9 mouse cellular contexts compared by ENCODE assay signal in the genomic region with DNA sequence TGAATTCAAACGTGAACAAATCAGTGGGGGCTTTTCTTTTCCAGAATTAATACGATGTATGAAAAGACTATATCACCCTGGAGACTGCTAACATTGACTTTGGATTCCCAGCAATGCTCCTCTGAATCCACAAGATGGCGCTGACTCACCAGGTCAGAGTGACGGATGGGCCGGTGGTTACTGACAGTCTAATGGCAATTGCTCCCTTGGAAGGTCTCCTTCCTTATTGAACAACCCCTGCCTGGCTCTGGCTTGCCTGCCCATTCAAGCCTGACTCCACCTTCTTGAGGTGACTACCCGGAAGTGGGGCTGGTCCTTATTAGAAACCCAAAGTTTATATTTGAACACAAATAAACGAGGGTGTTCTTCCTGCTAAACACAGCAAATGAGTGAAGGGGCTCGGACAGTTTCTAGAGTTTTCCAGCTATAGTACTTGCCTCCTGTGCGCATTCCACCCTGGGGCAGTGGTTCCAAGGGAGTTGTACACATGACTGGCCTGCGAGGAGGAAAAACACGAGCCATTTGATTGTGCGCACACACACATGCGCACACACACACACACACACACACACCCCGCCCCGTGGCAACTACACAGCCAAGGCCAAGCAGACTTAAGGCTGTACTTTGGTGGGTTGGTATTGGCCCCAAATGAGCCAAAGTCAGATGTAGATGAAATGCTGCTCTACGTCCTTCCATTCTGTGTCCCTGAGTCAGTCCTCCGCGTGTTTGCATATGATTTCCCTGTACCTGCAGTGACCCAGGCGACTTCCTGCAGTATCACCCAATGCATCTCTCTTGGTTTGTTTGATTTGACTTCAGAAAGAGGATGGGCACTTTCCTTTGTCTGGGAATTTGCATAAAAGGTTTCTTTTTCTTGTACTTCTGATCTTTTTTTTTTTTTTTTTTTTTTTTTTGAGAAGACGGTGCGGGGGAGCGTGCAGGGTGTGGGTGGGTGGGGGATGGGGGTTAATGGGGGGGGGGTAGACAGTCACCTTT. TPM values are rescaled to one million over a fixed set of nuclear protein-coding genes. Genes with fewer than 3 reads are reported as not detected.
DNase-seq lines count a peak whose midpoint lies in the region; ATAC-seq and TF ChIP-seq lines count a peak whose summit lies in the region.
"Had no signal": no experiment of that assay in that cellular context is flagged by ENCODE, and none has a peak within 500 bp of the region (broad histone marks: within the 10 kb centered on the region; RNA-seq: fewer than 3 reads in every experiment).

No protein-coding gene starts in this region.

- no peak overlapping the region for H3K27ac ChIP-seq in hindbrain, embryonic 13.5 days
- H3K27ac ChIP-seq in midbrain, embryonic 11.5 days (ENCODE audit: low read depth, low read length) = no peak overlapping the region
- H3K27ac ChIP-seq: limb, embryonic 15.5 days had no signal

- TF ChIP-seq CTCF in G1E (IDR thresholded peaks at IDR 0.05; ENCODE audit: low read depth, low read length) = peak; percentile 92

- no peak overlapping the region for H3K4me2 ChIP-seq in hindbrain, embryonic 13.5 days
- H3K4me2 ChIP-seq in midbrain, embryonic 11.5 days = no peak overlapping the region
- H3K4me2 ChIP-seq: limb, embryonic 15.5 days had no signal

- peak; percentile 24 for DNase-seq in gastrocnemius, postnatal 10 days
- DNase-seq in gastrocnemius, adult 8-10 months (ENCODE audit: low spot score in 2 of 2) = no peak
- peak; percentile 81 for DNase-seq in G1E (ENCODE audit: low spot score)
- peak; percentile 36 to 58 for DNase-seq in cerebellum, postnatal 4 days (ENCODE audit: low spot score in 2 of 2)
- DNase-seq in left cerebral cortex, postnatal 14 days (ENCODE audit: low spot score in 2 of 2) = peak; percentile 56 to 57
- DNase-seq in midbrain, embryonic 11.5 days (ENCODE audit: low spot score, missing footprints) = peak; percentile 89
- peak; percentile 78 for DNase-seq in splenic B cell, adult 2 months (ENCODE audit: low read depth, low spot score)

- ATAC-seq in G1E (ENCODE audit: extremely low read depth, insufficient number of reproducible peaks, low FRiP score, poor library complexity, severe bottlenecking) = peak; percentile 60; the same call in 1 of the 2 replicates
- peak; percentile 57 for ATAC-seq in hindbrain, embryonic 13.5 days (ENCODE audit: low FRiP score)
- peak; percentile 50; the same call in 1 of the 2 replicates for ATAC-seq in midbrain, embryonic 11.5 days (ENCODE audit: low FRiP score)

- peaks cover 15% of the 10 kb centered on the region for H3K36me3 ChIP-seq in G1E (replicated peaks)
- H3K36me3 ChIP-seq in hindbrain, embryonic 13.5 days = peaks cover 9% of the 10 kb centered on the region
- peaks cover 1% of the 10 kb centered on the region; the same call in 1 of the 2 replicates for H3K36me3 ChIP-seq in midbrain, embryonic 11.5 days (ENCODE audit: control insufficient read depth, insufficient read depth, low read length)
- no peaks in the 10 kb centered on the region for H3K36me3 ChIP-seq in splenic B cell, adult 2 months (ENCODE audit: control insufficient read depth, insufficient read depth, low read length, poor library complexity, severe bottlenecking)

- peaks cover 7% of the 10 kb centered on the region for H3K4me1 ChIP-seq in G1E (ENCODE audit: insufficient read depth, low read depth, low read length)
- 0 out of 2 replicates have a peak, but pooled peaks cover 2% of the 10 kb centered on the region for H3K4me1 ChIP-seq in hindbrain, embryonic 13.5 days (replicated peaks)
- no peaks in the 10 kb centered on the region for H3K4me1 ChIP-seq in midbrain, embryonic 11.5 days (ENCODE audit: control insufficient read depth, insufficient read depth, low read length)
- H3K4me1 ChIP-seq: limb, embryonic 15.5 days had no signal

- H3K9ac ChIP-seq in hindbrain, embryonic 13.5 days = no peak overlapping the region
- no peak overlapping the region for H3K9ac ChIP-seq in midbrain, embryonic 11.5 days (ENCODE audit: low read length)
- H3K9ac ChIP-seq: limb, embryonic 15.5 days had no signal

- H3K4me3 ChIP-seq in G1E (ENCODE audit: low read depth, low read length) = no peak overlapping the region
- no peak overlapping the region for H3K4me3 ChIP-seq in hindbrain, embryonic 13.5 days
- H3K4me3 ChIP-seq in midbrain, embryonic 11.5 days (ENCODE audit: low read depth, low read length) = no peak overlapping the region
- H3K4me3 ChIP-seq: limb, embryonic 15.5 days had no signal

- no peaks in the 10 kb centered on the region for H3K27me3 ChIP-seq in G1E (ENCODE audit: insufficient read depth, low read length)
- no peaks in the 10 kb centered on the region for H3K27me3 ChIP-seq in hindbrain, embryonic 13.5 days
- H3K27me3 ChIP-seq in midbrain, embryonic 11.5 days (ENCODE audit: control insufficient read depth, insufficient read depth, low read length) = no peaks in the 10 kb centered on the region
- no peaks in the 10 kb centered on the region for H3K27me3 ChIP-seq in splenic B cell, adult 2 months (ENCODE audit: control insufficient read depth, insufficient read depth, low read length, poor library complexity, severe bottlenecking)
- H3K27me3 ChIP-seq: limb, embryonic 15.5 days had no signal

- WGBS in hindbrain, embryonic 13.5 days = 63% methylated on average over 22 of the region's 22 CpGs
- WGBS in midbrain, embryonic 11.5 days = 67% methylated on average over 22 of the region's 22 CpGs

- H3K9me3 ChIP-seq in G1E (replicated peaks) = 0 out of 2 replicates have a peak, but pooled peaks cover 4% of the 10 kb centered on the region
- H3K9me3 ChIP-seq in hindbrain, embryonic 13.5 days = no peaks in the 10 kb centered on the region
- H3K9me3 ChIP-seq in midbrain, embryonic 11.5 days (ENCODE audit: control insufficient read depth, low read length) = no peaks in the 10 kb centered on the region; the same call in 1 of the 2 replicates
- H3K9me3 ChIP-seq: limb, embryonic 15.5 days had no signal

- intact Hi-C loops in left cerebral cortex, postnatal 14 days (cut with DNase I) = no loop called here

RNA-seq across cellular contexts. Expression of gene Ppp1r15b, which starts 15.4 kb away (rescaled TPM):
- total RNA-seq in gastrocnemius, postnatal 10 days (2021) = 10 to 100 TPM; 28.6 to 36.3 TPM
- 10 to 100 TPM; 14.8 to 18.2 (median 16.3) TPM for total RNA-seq in gastrocnemius, adult 8-10 months (2022)
- 100 and 105 TPM in 2 replicates for total RNA-seq in G1E (2014; fragmentation: Nextera tagmentation)
- total RNA-seq in G1E (2017) = 105 and 131 TPM in 2 replicates
- 35.3 and 38.6 TPM in 2 replicates for polyA plus RNA-seq in G1E (2012)
- 29.2 TPM in 2 replicates for polyA plus RNA-seq in hindbrain, embryonic 13.5 days (2015; fragmentation: Nextera tagmentation; extraction: Ambion mirVana)
- 10 to 100 TPM; 45.5 to 46.8 TPM for total RNA-seq in left cerebral cortex, postnatal 14 days (2021)
- 49.5 and 53.0 TPM in 2 replicates for polyA plus RNA-seq in midbrain, embryonic 11.5 days (2014; fragmentation: Nextera tagmentation; extraction: Ambion mirVana)

RNA-seq across cellular contexts. Expression of gene Plekha6, which starts 17.7 kb away (rescaled TPM):
- total RNA-seq in gastrocnemius, postnatal 10 days (2021) = 10 to 100 TPM; 17.2 to 23.3 TPM
- total RNA-seq in gastrocnemius, adult 8-10 months (2022) = 10 to 100 TPM in 3 of 4 experiments, 1 to 10 TPM in 1; 6.6 to 15.1 (median 11.8) TPM
- total RNA-seq in G1E (2014; fragmentation: Nextera tagmentation) = not detected in 2 replicates
- 0.17 and 0.38 TPM in 2 replicates for total RNA-seq in G1E (2017)
- polyA plus RNA-seq in G1E (2012) = 0.02 and 0.07 TPM in 2 replicates
- 20.4 and 20.7 TPM in 2 replicates for polyA plus RNA-seq in hindbrain, embryonic 13.5 days (2015; fragmentation: Nextera tagmentation; extraction: Ambion mirVana)
- total RNA-seq in left cerebral cortex, postnatal 14 days (2021) = 10 to 100 TPM; 60.7 to 70.5 TPM
- polyA plus RNA-seq in midbrain, embryonic 11.5 days (2014; fragmentation: Nextera tagmentation; extraction: Ambion mirVana) = 15.7 and 17.0 TPM in 2 replicates

Comparison
In these comparisons a context has a peak if more than half of its experiments do, and no peak if none do; other contexts are left out.
1. DNase-seq: peak in gastrocnemius, postnatal 10 days (single experiment), G1E (single experiment), cerebellum, postnatal 4 days (2 of 2), left cerebral cortex, postnatal 14 days (2 of 2), midbrain, embryonic 11.5 days (single experiment) and splenic B cell, adult 2 months (single experiment); none in gastrocnemius, adult 8-10 months (0 of 2).
2. RNA of gene Plekha6, which starts 17.7 kb away (total RNA-seq): 60.7 to 70.5 TPM in left cerebral cortex, postnatal 14 days, 17.2 to 23.3 TPM in gastrocnemius, postnatal 10 days and 6.6 to 15.1 TPM in gastrocnemius, adult 8-10 months; 0.17 to 0.38 TPM in G1E; every median in the first group is over 4 times any median in the second.
3. Peak in every context shown above with its lines, with median percentiles within 50 percentile points of each other: ATAC-seq.